Mouse (Mus musculus) ES-CJ7 (cell line): ENCODE results near the gene Dlgap1.
A peak's percentile ranks its signal among the peaks of the same experiment; 100 is the strongest.
"Not testable (repeated sequence)": the region's sequence is repeated elsewhere in the genome, so short reads cannot be mapped to it uniquely, and the experiment has no call there.

ENCODE experiments used
- DNase-seq: peaks from one replicate; pipeline ENCODE4 v3.0.0; 2011; ENCODE audit warnings: low read depth, low spot score

Dlgap1 gene

GRCm38 (mm10) chr17:70521971-70522370 is 553.1 kb downstream of the Dlgap1 start:
- no peak for DNase-seq

DNA sequence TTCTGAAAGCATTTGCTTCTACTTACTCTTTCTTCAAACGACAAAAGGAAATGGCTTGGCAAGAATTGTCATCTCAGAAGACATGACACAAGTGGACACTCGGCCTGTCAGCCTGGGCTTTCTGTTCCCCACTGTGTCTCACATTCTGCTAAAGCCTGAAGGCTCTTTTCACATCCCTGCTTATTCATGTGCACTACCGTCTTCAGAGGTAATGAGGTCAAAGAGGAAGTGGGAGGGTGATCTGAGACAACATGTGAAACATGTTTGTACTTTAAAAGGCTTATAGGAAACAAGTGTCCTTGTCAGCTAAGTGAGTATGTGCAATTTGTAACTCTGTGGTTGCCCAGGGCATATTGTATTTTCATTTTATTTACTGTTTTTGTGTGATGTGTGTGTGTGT is 557.1 kb downstream of the Dlgap1 start:
- no peak for DNase-seq

DNA sequence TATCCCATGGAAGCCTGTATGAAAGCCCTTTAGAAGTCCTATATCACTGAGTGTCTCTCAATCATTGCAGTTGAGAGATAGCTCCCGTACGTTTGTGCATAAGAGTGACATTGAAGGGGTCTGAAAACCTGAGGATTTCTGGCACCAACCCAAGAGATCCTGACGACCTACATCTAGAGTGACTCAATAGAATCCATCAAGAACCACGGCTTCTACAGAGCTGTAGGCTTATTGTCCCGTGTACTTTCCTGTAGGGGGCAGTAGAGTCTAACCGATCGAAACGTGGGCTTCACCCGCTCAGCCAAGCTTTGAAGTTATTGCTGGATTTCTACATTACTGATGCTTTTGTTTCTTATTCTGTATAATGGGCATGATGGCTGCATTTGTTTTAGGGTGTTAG is 558.2 kb downstream of the Dlgap1 start:
- peak; percentile 49 for DNase-seq

- DNase-seq: no peak
Measured at GRCm38 (mm10) chr17:70528196-70529187, 559.6 kb downstream of the Dlgap1 start.

DNA sequence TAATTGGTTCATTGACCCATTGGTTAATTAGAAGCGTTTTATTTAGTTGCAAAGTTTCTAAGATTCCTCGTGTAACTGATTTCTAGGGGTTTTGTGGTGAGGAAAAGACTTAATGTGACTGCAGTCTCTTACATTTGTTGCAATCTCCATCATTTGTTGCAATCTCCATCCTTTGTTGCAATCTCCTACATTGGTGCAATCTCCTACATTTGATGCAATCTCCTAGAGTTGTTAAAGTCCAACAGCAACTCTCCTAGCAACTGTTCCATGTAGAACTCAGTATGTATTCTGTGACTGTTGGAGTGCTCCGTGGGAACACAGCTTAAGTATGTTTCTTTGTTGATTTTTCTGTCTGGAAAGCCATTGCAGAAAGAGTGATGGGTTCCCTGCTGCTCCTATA is 565.4 kb downstream of the Dlgap1 start:
- no peak for DNase-seq

GRCm38 (mm10) chr17:70541816-70542215 is 572.9 kb downstream of the Dlgap1 start:
- no peak for DNase-seq

GRCm38 (mm10) chr17:70550793-70551192 is 581.9 kb downstream of the Dlgap1 start:
- no peak for DNase-seq

DNA sequence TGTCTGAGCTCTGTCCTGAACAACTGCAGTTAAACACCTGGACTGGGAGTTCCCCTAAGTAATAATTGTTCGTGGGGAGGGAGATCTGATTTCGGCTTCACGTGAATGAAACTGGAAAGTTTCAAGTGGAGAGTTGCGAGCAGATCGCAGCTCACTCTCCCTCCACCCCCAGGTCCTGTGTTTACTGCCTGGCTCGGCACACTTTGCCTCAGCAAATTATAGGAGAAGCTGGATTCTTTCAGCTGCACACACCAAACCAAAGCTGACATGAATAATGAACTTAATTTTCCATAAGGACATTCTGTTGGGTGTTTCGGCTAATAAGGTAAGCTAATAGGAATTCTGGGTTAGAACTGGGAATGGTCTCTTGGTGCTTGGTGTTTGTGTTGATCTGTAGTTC is 592.7 kb downstream of the Dlgap1 start:
- no peak for DNase-seq

- DNase-seq: no peak
Measured at GRCm38 (mm10) chr17:70570848-70571247, 602.0 kb downstream of the Dlgap1 start.

DNA sequence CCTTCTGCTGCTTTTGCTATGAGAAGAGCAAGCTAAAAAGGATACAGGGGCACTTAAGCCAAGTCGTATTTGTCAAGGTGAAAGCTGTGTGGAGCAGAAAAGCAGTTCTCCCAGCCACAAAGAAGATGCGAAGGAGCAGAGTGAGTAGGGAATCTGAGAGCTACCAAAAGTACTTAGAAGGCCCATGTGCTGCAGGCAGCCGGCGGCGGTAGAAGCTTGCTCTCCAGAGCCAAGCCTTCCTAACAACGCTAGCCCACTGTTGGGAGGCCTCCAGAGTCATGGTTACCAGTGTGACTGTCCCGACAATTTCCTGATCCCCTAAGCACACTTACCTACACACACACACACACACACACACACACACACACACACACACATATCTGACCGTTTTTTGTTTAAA is 614.2 kb downstream of the Dlgap1 start:
- peak; percentile 3 for DNase-seq

DNA sequence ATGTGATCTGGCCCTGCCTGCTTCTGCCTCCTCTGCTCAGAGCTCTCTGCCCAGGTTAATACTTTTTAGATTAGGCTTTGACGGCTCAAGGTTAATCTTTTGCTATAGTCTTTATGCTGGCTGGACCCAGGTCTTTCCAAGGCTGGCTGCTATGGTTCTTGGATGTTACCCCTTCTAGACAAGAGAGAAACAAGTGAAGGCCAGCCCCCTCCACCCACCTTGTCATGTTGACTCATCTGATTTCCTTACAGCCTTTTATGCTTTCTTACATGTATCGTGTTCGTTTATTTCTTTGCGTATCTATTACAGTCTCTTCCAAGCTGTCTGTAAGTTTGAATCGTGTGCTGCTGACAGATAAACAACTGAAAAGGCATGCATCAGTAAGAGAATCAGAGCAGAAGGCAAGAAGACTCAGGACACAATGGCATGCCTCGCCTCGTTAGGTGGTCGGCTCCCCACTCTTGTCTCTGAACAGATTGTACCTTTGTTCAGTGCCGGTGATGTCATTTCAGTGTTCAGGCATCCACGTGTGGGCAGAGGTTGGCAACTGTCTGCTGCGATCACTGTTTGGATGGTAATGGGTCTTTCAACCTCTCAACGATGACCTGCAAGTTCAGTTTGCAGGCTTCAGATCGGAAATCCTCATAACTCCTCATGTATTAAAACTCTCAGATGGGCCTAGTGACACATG is 618.0 kb downstream of the Dlgap1 start:
- DNase-seq: no peak

DNA sequence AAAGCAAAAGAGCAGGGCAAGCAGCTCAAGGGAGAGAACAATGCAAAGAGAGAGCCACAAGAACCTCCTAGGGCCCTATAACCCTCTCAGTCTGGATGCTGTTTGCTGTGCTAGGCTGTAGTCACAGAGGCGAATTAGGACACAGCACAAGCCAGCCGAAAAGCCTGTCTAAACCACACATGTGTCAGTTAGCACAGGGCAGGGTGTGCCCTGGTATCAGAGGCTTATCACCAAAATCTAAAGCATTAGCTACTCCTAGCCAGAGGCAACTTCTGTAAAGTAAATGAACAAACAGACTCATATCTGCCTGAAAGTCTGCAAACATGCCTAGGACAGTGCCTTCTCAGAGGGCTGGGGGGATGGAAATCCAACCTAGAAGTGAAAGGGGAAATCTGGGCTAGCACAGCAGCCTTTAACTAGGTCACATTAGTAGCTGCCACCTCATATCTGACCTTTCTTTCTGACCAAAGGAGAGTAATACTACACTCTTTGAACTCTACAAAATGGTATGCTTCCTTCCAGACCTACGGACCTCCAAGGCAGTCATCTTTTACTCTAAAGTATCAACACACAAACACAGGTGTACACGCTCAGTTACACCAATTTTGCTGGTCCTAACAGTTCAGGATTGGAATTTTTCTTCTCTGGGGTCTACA is 619.2 kb downstream of the Dlgap1 start:
- not testable (repeated sequence) for DNase-seq

GRCm38 (mm10) chr17:70588691-70589090 is 619.8 kb downstream of the Dlgap1 start:
- DNase-seq: no peak

DNA sequence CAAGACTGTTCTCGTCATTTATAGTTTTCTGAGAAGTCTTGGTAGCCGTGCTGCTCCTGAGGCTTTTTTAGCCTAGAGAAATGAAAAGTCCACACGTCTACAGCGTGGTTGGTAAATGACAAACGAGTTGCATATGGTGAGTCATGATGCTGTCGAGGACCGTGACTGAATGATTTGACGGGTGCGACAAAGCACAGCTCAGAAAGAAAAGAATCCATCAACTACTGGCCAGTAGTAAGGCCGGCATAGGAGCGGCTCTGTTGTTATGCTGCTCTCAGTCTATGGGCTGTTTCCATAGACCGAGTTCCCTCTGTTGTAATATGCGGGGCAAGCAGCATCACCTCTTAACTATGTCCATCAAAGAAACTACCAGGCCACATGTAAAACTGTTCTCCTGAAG is 620.3 kb downstream of the Dlgap1 start:
- no peak for DNase-seq

- DNase-seq: peak; percentile 15
Measured at GRCm38 (mm10) chr17:70590506-70590905, 621.6 kb downstream of the Dlgap1 start.

DNA sequence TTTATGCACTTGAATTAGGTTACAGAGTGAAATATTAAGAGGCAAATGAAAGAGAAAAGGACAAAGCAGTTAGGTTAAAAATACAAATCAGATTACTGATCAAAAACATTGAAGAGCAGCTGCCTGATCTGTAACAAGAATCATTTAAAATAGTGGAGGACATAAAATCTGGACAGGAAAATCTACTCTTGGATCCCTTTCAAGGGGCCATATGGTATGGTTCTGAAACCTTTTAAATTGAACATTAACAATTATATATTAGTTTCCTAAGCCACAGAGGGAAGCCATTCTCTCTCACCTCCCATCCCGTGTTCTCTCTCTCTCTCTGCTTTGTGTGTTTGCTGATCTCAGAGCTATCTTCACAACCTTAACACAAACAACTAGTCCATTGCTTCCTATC is 625.4 kb downstream of the Dlgap1 start:
- no peak for DNase-seq

- DNase-seq: no peak
Measured at GRCm38 (mm10) chr17:70596326-70596725, 627.5 kb downstream of the Dlgap1 start.

DNA sequence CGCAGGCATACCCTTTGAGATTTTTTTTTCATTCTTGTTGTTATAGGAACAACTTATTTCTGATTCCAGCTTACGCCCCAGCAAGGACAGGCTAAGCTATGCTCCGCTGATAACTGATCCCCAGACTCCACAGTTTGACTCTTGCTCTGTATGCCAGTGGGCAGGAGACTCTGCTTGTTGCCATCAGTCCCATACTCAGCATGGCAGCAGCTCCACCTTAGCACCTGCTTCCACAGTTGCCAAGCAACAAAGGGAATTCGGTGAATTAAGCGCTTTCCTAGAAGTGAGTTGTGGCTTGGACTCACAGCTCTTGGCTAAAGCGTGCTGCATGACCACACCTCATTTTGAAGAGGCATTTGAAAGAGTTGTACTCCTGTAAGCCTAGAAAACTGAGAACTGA is 631.6 kb downstream of the Dlgap1 start:
- DNase-seq: no peak

DNA sequence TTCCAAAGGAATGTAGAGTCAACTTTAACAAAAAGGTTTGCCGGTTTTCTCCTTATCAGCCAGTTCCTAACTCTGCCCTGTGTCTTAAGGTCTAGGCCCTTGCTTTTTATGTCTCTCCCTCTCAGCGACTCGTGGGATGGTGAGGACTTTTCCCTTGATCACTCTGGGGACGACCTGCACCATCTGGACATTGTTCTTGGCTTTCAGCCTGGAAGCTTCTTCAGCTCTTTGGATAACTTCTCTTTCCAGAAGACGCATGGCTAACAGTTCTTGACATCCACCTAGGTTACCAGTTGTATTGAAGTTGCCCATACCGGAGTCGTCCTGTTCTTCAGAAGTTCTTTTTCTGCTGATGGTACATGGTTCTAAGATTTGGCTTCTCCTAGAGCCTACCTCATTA is 633.2 kb downstream of the Dlgap1 start:
- no peak for DNase-seq

DNA sequence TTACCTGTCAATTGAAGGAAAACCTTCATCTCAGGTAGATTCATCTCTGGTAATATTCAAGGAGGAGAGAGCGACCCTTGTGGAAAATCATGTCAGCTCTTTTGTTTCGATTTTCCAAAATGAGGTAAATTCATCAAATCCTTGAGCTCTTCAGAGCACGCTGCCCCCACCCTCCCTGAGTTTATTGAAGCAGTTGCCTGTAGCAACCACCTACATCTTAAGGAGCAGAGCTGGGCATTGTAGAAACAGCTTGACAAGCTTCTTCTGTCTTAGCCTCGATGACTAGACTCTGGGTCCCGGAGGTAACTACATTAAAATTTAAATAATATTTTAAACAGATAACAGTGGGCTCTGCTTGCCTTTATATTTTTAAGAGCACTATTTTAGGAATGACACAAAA is 636.8 kb downstream of the Dlgap1 start:
- DNase-seq: no peak

DNA sequence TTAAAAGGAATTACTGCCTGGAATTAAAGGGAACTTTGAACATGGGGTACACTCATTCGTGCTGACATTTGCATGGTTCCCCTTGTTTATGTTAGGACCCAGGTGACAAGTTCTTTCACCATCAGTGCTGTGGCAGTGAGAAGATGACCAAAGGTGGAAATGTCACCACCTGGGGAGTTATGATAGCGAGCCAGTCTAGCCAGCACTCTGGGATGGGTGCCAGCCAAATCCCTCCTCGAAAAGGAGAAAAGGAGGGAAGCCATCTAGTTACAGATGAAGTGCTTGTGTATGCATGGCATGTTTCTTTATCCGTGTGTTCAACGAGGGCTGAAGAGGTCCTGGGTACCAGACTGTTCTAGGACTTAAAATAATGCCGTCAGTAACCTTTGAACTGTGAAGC is 643.3 kb downstream of the Dlgap1 start:
- no peak for DNase-seq

DNA sequence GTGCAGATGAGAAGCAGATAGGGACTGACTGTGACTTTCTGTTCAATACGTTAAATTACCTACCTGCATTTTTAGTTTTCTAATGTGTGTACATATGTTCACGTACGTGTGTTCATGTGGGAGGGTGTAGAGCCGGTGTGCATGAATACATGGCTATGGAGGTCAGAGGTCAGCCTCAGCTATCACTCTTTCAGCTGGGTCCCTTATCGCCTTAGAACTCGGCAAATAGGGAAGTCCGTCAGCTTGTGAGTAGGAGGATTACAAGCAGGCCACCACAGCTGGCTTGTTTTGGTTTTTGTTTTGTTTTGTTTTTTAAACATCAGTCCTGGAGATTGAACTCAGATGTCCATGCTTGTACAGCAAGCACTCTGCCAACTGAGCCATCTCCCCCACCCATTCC is 645.0 kb downstream of the Dlgap1 start:
- no peak for DNase-seq
